Mouse (Mus musculus) T-helper 1 cell (primary cell): ENCODE data around the gene Map3k5.
"Not testable (repeated sequence)": the region's sequence is repeated elsewhere in the genome, so short reads cannot be mapped to it uniquely, and the experiment has no call there.

Experiments used
- in situ Hi-C: fragments of 300-600 bp; cut with MboI, MseI; formaldehyde crosslinking; loops from one replicate; pipeline ENCODE4 v1.15.1; 2025; ENCODE audit warnings: high pct_unique_total_duplicates

The Map3k5 gene

GRCm38 (mm10) chr10:19963206-19963605, 28.9 kb downstream of the Map3k5 start:
- in situ Hi-C loops: no loop called here

- in situ Hi-C loops: no loop called here
These were observed 29.8 kb downstream of the Map3k5 start for GRCm38 (mm10) chr10:19964105-19964504.

GRCm38 (mm10) chr10:19966597-19966996, 32.3 kb downstream of the Map3k5 start:
- in situ Hi-C loops: no loop called here

GRCm38 (mm10) chr10:19968445-19968844, 34.2 kb downstream of the Map3k5 start:
- in situ Hi-C loops: no loop called here

- in situ Hi-C loops: no loop called here
These were observed 35.7 kb downstream of the Map3k5 start for GRCm38 (mm10) chr10:19969831-19970460.

- in situ Hi-C loops: not testable (repeated sequence)
These were observed 37.2 kb downstream of the Map3k5 start for GRCm38 (mm10) chr10:19971491-19971890.

GRCm38 (mm10) chr10:19973321-19974108, 39.2 kb downstream of the Map3k5 start:
- in situ Hi-C loops: no loop called here

- in situ Hi-C loops: no loop called here
These were observed 43.3 kb downstream of the Map3k5 start for GRCm38 (mm10) chr10:19977557-19977956.

- in situ Hi-C loops: no loop called here
These were observed 44.5 kb downstream of the Map3k5 start for GRCm38 (mm10) chr10:19978662-19979199.

GRCm38 (mm10) chr10:19987736-19988135, 53.5 kb downstream of the Map3k5 start:
- in situ Hi-C loops: no loop called here

GRCm38 (mm10) chr10:19989986-19990385, 55.7 kb downstream of the Map3k5 start:
- in situ Hi-C loops: no loop called here

GRCm38 (mm10) chr10:19990638-19991037, 56.4 kb downstream of the Map3k5 start:
- in situ Hi-C loops: no loop called here

GRCm38 (mm10) chr10:19991237-19991865, 57.1 kb downstream of the Map3k5 start:
- in situ Hi-C loops: no loop called here

GRCm38 (mm10) chr10:19991866-19992252, 57.6 kb downstream of the Map3k5 start:
- in situ Hi-C loops: no loop called here

GRCm38 (mm10) chr10:19994469-19995450, 60.5 kb downstream of the Map3k5 start:
- in situ Hi-C loops: no loop called here

GRCm38 (mm10) chr10:19996151-19996550, 61.9 kb downstream of the Map3k5 start:
- in situ Hi-C loops: no loop called here

- in situ Hi-C loops: loop anchor here (5.0 kb wide), 2 partner anchors 63 to 983 kb away; partner anchors contain the start of gene Tnfaip3
These were observed 65.6 kb downstream of the Map3k5 start for GRCm38 (mm10) chr10:19999703-20000407.

- in situ Hi-C loops: loop anchor here (5.0 kb wide), 2 partner anchors 63 to 983 kb away; partner anchors contain the start of gene Tnfaip3
These were observed 66.1 kb downstream of the Map3k5 start for GRCm38 (mm10) chr10:20000408-20000770.

GRCm38 (mm10) chr10:20001990-20002389, 67.7 kb downstream of the Map3k5 start:
- in situ Hi-C loops: loop anchor here (5.0 kb wide), 2 partner anchors 65 to 985 kb away; partner anchors contain the start of gene Tnfaip3

- in situ Hi-C loops: loop anchor here (5.0 kb wide), 2 partner anchors 66 to 986 kb away; partner anchors contain the start of gene Tnfaip3
These were observed 68.7 kb downstream of the Map3k5 start for GRCm38 (mm10) chr10:20003006-20003405.
